Mouse (Mus musculus): Measurements from ENCODE around the gene Fbxo24.

Fbxo24 gene

GRCm38 (mm10) chr5:137601365-137601729, 27.5 kb downstream of the Fbxo24 start:
- DNase-seq (ENCODE audit: low spot score in 2 of 2): peak in 1 of 2 experiments; percentile 23

GRCm38 (mm10) chr5:137600619-137601364, 28.0 kb downstream of the Fbxo24 start, which contains the start of gene Mospd3:
TSS of gene Mospd3 (minus strand) at chr5:137601058.
- peak; percentile 97 to 98 for DNase-seq (ENCODE audit: low spot score in 2 of 2)

- no peak for DNase-seq (ENCODE audit: low spot score in 2 of 2)
Measured at GRCm38 (mm10) chr5:137600281-137600618, 28.6 kb downstream of the Fbxo24 start.

- DNase-seq (ENCODE audit: low spot score in 2 of 2): no peak
Measured at GRCm38 (mm10) chr5:137599600-137599999, 29.2 kb downstream of the Fbxo24 start.

GRCm38 (mm10) chr5:137598100-137598826, 30.5 kb downstream of the Fbxo24 start:
- no peak for DNase-seq (ENCODE audit: low spot score in 2 of 2)

GRCm38 (mm10) chr5:137597625-137598024, 31.2 kb downstream of the Fbxo24 start:
- DNase-seq (ENCODE audit: low spot score in 2 of 2): no peak

- no peak for DNase-seq (ENCODE audit: low spot score in 2 of 2)
Measured at GRCm38 (mm10) chr5:137596601-137597261, 32.1 kb downstream of the Fbxo24 start.

- DNase-seq (ENCODE audit: low spot score in 2 of 2): no peak
Measured at GRCm38 (mm10) chr5:137595921-137596320, 32.9 kb downstream of the Fbxo24 start.

GRCm38 (mm10) chr5:137590507-137590906, 38.3 kb downstream of the Fbxo24 start:
- no peak for DNase-seq (ENCODE audit: low spot score in 2 of 2)

- peak; percentile 51 to 63 for DNase-seq (ENCODE audit: low spot score in 2 of 2)
Measured at GRCm38 (mm10) chr5:137584976-137585375, 43.8 kb downstream of the Fbxo24 start.

GRCm38 (mm10) chr5:137583670-137584169, 45.1 kb downstream of the Fbxo24 start:
- no peak for DNase-seq (ENCODE audit: low spot score in 2 of 2)

- no peak for DNase-seq (ENCODE audit: low spot score in 2 of 2)
Measured at GRCm38 (mm10) chr5:137582702-137583101, 46.1 kb downstream of the Fbxo24 start.

- no peak for DNase-seq (ENCODE audit: low spot score in 2 of 2)
Measured at GRCm38 (mm10) chr5:137580246-137580645, 48.6 kb downstream of the Fbxo24 start.

GRCm38 (mm10) chr5:137574470-137574901, 54.3 kb downstream of the Fbxo24 start:
- DNase-seq (ENCODE audit: low spot score in 2 of 2): peak; percentile 29 to 33

- no peak for DNase-seq (ENCODE audit: low spot score in 2 of 2)
Measured at GRCm38 (mm10) chr5:137570691-137571586, 57.9 kb downstream of the Fbxo24 start.

GRCm38 (mm10) chr5:137570181-137570580, 58.6 kb downstream of the Fbxo24 start:
- no peak for DNase-seq (ENCODE audit: low spot score in 2 of 2)

GRCm38 (mm10) chr5:137569665-137570064, 59.1 kb downstream of the Fbxo24 start, which contains the start of gene Tfr2:
TSS of gene Tfr2 (plus strand) at chr5:137569840.
- peak; percentile 28 to 56 for DNase-seq (ENCODE audit: low spot score in 2 of 2)

GRCm38 (mm10) chr5:137569031-137569430, 59.8 kb downstream of the Fbxo24 start:
- DNase-seq (ENCODE audit: low spot score in 2 of 2): no peak

GRCm38 (mm10) chr5:137568223-137568798, 60.5 kb downstream of the Fbxo24 start:
- no peak for DNase-seq (ENCODE audit: low spot score in 2 of 2)

- no peak for DNase-seq (ENCODE audit: low spot score in 2 of 2)
Measured at GRCm38 (mm10) chr5:137566416-137566815, 62.4 kb downstream of the Fbxo24 start.

- DNase-seq (ENCODE audit: low spot score in 2 of 2): no peak
Measured at GRCm38 (mm10) chr5:137565744-137566143, 63.1 kb downstream of the Fbxo24 start.

Measured in heart, adult 9 months (tissue).